Mouse (Mus musculus) liver, postnatal 0 days (tissue): ENCODE data around the gene Dnal4. TPM values are rescaled to one million over a fixed set of nuclear protein-coding genes. Genes with fewer than 3 reads are reported as not detected.

Experiments
- ATAC-seq: fragments of 200-750 bp; cut with Nextera tagmentation; 2 replicates; pipeline ENCODE4 v1.8.0; 2017; ENCODE audit warnings: mild to moderate bottlenecking, moderate library complexity
- DNase-seq: peaks from one replicate; pipeline ENCODE4 v3.0.0-alpha.2; 2016
- H3K27ac ChIP-seq: fragments of 300-500 bp; sonication (generic); 2 replicates; pipeline ENCODE4 v1.5.1; 2014; ENCODE audit warnings: antibody characterized with exemption, moderate library complexity, mild to moderate bottlenecking, low read depth
- H3K27me3 ChIP-seq: fragments of 300-500 bp; sonication (generic); 2 replicates; pipeline ENCODE4 v1.6.1; 2014; ENCODE audit warnings: low read length, control low read depth, mixed read lengths; ENCODE audit not compliant: insufficient read depth
- H3K36me3 ChIP-seq: fragments of 300-500 bp; sonication (generic); replicated peaks from 2 replicates; pipeline ENCODE4 v1.6.1; 2014; ENCODE audit warnings: mild to moderate bottlenecking, control low read depth, low read length, moderate library complexity, mixed read lengths; ENCODE audit not compliant: insufficient read depth
- H3K4me1 ChIP-seq: fragments of 300-500 bp; sonication (generic); 2 replicates; pipeline ENCODE4 v1.6.1; 2014; ENCODE audit warnings: antibody characterized with exemption, mild to moderate bottlenecking, control low read depth; ENCODE audit not compliant: insufficient read depth
- H3K4me2 ChIP-seq: fragments of 300-500 bp; sonication (generic); 2 replicates; pipeline ENCODE4 v1.6.1; 2014; ENCODE audit warnings: low read depth, mild to moderate bottlenecking, low read length, moderate library complexity, mixed read lengths
- H3K4me3 ChIP-seq: fragments of 300-500 bp; sonication (generic); 2 replicates; pipeline ENCODE4 v1.5.1; 2014; ENCODE audit warnings: low read depth, low read length
- H3K9ac ChIP-seq: fragments of 300-500 bp; sonication (generic); replicated peaks from 2 replicates; pipeline ENCODE4 v1.6.1; 2014; ENCODE audit warnings: mild to moderate bottlenecking, moderate library complexity
- H3K9me3 ChIP-seq: fragments of 300-500 bp; sonication (generic); 2 replicates; pipeline ENCODE4 v1.6.1; 2016; ENCODE audit warnings: mild to moderate bottlenecking, control low read depth, low read length, mixed read lengths
- CTCF ChIP-seq: sonication (generic); IDR thresholded peaks from 2 replicates; pipeline ENCODE4 v1.5.1; 2016; ENCODE audit warnings: antibody characterized with exemption, low read depth
- EP300 ChIP-seq: IDR thresholded peaks from 2 replicates; pipeline ENCODE4 v1.6.1; 2016; ENCODE audit warnings: antibody characterized with exemption, low read depth, mild to moderate bottlenecking
- WGBS: fragments of 180-500 bp; shearing (Covaris S2); extraction: QIAGEN DNeasy Blood & Tissue Kit; methylation state at CpG from one replicate; pipeline ENCODE4 v1.1.7; 2014; ENCODE audit not compliant: insufficient replicate concordance; 5-methylcytosine and 5-hydroxymethylcytosine counted together
- polyA plus RNA-seq: library from polyadenylated mRNA; unstranded; fragments of >200 nt; fragmentation: Nextera tagmentation; extraction: Ambion mirVana; gene quantifications from 2 replicates; pipeline ENCODE4 v1.2.1, GENCODE M21; 2015

The Dnal4 gene
- polyA plus RNA-seq, 1 experiment from 2014 or later = 9.7 TPM

DNA sequence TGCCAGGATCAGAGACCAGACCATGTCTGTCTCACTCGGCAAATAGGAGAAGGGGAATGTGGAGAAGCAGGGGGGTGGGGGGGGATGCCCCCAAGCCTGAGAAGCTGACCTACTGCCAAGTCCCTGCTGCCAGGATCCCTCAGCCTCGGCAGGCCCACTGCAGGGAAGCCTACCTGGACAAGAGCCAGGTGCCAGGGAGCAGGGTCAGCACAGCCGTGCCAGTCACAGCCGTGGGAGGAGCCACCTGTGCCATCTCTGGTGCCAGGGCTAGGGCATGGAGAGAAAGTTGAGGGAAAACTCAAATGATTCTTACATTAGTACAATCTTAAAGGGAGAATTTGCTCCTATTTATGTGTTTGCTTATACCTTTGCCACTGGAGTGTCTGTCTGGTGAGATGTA, 24.7 kb upstream of the Dnal4 start:
- WGBS = 64% methylated on average over 4 of the region's 4 CpGs

GRCm38 (mm10) chr15:79801646-79802045, 24.0 kb upstream of the Dnal4 start:
- Histone ChIP-seq H3K27me3 (peaks cover 62% of the 10 kb centered on the region), H3K4me1 (peaks cover 11% of the 10 kb centered on the region; the same call in 1 of the 2 replicates), H3K27ac (no peak overlapping the region), H3K36me3 (no peaks in the 10 kb centered on the region), H3K4me3 (no peak overlapping the region), H3K4me2 (no peak overlapping the region), H3K9ac (no peak overlapping the region), H3K9me3 (no peaks in the 10 kb centered on the region)
- DNase-seq (no peak), ATAC-seq (no peak)
- 52% methylated on average over 2 of the region's 2 CpGs for WGBS
- TF ChIP-seq EP300 (no peak), CTCF (no peak)

More for the DNA sequence above, 24.7 kb upstream of the Dnal4 start:
- H3K36me3 ChIP-seq = no peaks in the 10 kb centered on the region
- H3K4me3 ChIP-seq = no peak overlapping the region
- H3K9ac ChIP-seq = no peak overlapping the region
- no peak for ATAC-seq
- H3K4me1 ChIP-seq = peaks cover 11% of the 10 kb centered on the region; the same call in 1 of the 2 replicates
- no peak overlapping the region for H3K27ac ChIP-seq
- H3K27me3 ChIP-seq = peaks cover 69% of the 10 kb centered on the region
- no peak for DNase-seq
- H3K4me2 ChIP-seq = no peak overlapping the region
- TF ChIP-seq EP300 = no peak
- no peak for TF ChIP-seq CTCF
- H3K9me3 ChIP-seq = no peaks in the 10 kb centered on the region

DNA sequence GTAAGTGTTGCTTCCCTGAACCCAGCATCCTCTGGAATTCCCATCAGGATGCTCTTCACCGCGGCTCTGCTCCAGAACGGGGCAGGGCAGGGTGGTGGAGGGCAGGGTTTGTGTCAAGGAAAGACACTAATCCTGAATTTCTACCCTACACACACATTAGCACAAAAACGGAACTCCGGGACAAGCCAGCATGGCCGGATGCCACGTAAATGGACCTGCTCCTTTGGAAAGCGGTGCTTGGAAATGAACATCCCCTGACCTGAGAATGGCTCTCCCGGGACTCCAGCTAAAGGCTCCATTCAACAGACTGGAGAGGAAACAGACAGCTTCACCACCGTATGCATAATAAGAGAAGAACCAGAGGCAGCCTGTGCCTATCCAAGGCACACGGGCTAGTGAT, 23.1 kb upstream of the Dnal4 start:
- DNase-seq (no peak), ATAC-seq (no peak)
- no peak overlapping the region for H3K4me3 ChIP-seq
- H3K27me3 ChIP-seq = peaks cover 53% of the 10 kb centered on the region
- H3K4me2 ChIP-seq = no peak overlapping the region
- H3K9ac ChIP-seq = no peak overlapping the region
- 61% methylated on average over 11 of the region's 11 CpGs for WGBS
- peaks cover 11% of the 10 kb centered on the region; the same call in 1 of the 2 replicates for H3K4me1 ChIP-seq
- no peaks in the 10 kb centered on the region for H3K36me3 ChIP-seq
- H3K9me3 ChIP-seq = no peaks in the 10 kb centered on the region
- H3K27ac ChIP-seq = no peak overlapping the region
- no peak for TF ChIP-seq CTCF
- no peak for TF ChIP-seq EP300

DNA sequence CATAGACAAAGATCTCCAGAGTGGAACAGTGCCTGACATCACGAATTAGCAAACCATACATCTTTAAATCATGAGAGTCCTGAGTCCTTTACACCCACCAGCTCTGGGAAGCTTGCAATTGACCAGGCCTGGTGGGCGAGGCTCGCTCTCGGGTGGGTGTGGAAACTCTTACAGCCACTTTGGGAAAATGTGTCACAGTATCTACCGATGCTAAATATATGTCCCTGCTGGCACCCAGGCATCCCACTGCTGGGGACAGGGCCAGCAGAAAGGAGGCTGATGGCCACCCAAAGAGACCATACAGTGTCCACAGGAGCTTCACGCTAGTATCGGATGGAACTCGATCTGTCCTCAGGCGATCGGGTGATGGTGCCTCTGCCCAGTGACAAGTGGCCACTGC, 20.9 kb upstream of the Dnal4 start:
- H3K4me2 ChIP-seq = no peak overlapping the region
- TF ChIP-seq CTCF (no peak), EP300 (no peak)
- H3K9ac ChIP-seq = no peak overlapping the region
- H3K4me1 ChIP-seq = 0 out of 2 replicates have a peak, but pooled peaks cover 1% of the 10 kb centered on the region
- DNase-seq (no peak), ATAC-seq (no peak)
- H3K27me3 ChIP-seq = peaks cover 32% of the 10 kb centered on the region
- no peak overlapping the region for H3K4me3 ChIP-seq
- no peak overlapping the region for H3K27ac ChIP-seq
- H3K9me3 ChIP-seq = no peaks in the 10 kb centered on the region
- no peaks in the 10 kb centered on the region for H3K36me3 ChIP-seq
- 86% methylated on average over 10 of the region's 10 CpGs for WGBS

GRCm38 (mm10) chr15:79797680-79798079, 20.0 kb upstream of the Dnal4 start:
- no peaks in the 10 kb centered on the region for H3K9me3 ChIP-seq
- DNase-seq (no peak), ATAC-seq (no peak)
- H3K36me3 ChIP-seq = no peaks in the 10 kb centered on the region
- no peak overlapping the region for H3K9ac ChIP-seq
- H3K4me1 ChIP-seq = no peaks in the 10 kb centered on the region
- 77% methylated on average over 8 of the region's 8 CpGs for WGBS
- H3K4me3 ChIP-seq = no peak overlapping the region
- no peak overlapping the region for H3K27ac ChIP-seq
- H3K27me3 ChIP-seq = peaks cover 26% of the 10 kb centered on the region
- H3K4me2 ChIP-seq = no peak overlapping the region
- no peak for TF ChIP-seq EP300
- TF ChIP-seq CTCF = no peak

DNA sequence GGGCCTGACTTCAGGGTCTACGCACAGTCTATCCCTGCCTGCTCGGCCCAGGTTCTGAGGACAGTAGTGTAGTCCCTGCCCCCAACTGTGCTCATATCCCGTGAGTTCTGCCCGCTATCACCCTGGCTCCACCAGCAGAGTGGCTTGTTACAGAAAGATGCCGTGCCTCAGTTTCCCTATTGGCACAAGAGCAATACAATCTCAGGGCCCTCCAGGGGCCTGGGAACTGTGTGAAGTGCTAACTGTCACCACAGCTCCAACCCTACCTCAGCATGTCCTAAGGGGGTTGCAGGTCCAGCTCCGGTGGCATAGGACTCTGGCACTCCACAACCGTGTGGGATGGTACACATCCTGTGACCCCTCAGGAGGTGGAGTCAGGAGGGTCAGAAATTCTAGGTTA, 19.4 kb upstream of the Dnal4 start:
- no peak for TF ChIP-seq CTCF
- no peak for TF ChIP-seq EP300
- Histone ChIP-seq H3K4me2 (no peak overlapping the region), H3K36me3 (no peaks in the 10 kb centered on the region), H3K9me3 (no peaks in the 10 kb centered on the region), H3K4me3 (no peak overlapping the region), H3K9ac (no peak overlapping the region), H3K27me3 (peaks cover 23% of the 10 kb centered on the region), H3K4me1 (no peaks in the 10 kb centered on the region), H3K27ac (no peak overlapping the region)
- ATAC-seq (no peak), DNase-seq (no peak)
- 75% methylated on average over 7 of the region's 7 CpGs for WGBS

GRCm38 (mm10) chr15:79796256-79796655, 18.6 kb upstream of the Dnal4 start:
- Histone ChIP-seq H3K27ac (no peak overlapping the region), H3K4me3 (no peak overlapping the region), H3K4me1 (no peaks in the 10 kb centered on the region), H3K27me3 (peaks cover 19% of the 10 kb centered on the region; the same call in 1 of the 2 replicates), H3K36me3 (no peaks in the 10 kb centered on the region), H3K4me2 (no peak overlapping the region), H3K9me3 (no peaks in the 10 kb centered on the region), H3K9ac (no peak overlapping the region)
- DNase-seq = no peak
- WGBS = 75% methylated on average over 12 of the region's 12 CpGs
- TF ChIP-seq CTCF = no peak
- no peak for ATAC-seq
